Mouse (Mus musculus) myocyte (in vitro differentiated cells): ENCODE measurements around the gene Gm45261.

Experiments used
- MAX ChIP-seq: IDR thresholded peaks from one replicate; pipeline ENCODE4 v1.6.1; 2011; ENCODE audit warnings: low read depth, mild to moderate bottlenecking, control low read depth
- MYOG ChIP-seq, 3 experiments: IDR thresholded peaks; one replicate each; pipeline ENCODE4 v1.6.1; 2011; ENCODE audit warnings: control low read depth in 2 of 3, low read depth in 2 of 3, mild to moderate bottlenecking in 2 of 3; ENCODE audit not compliant: insufficient read length in 2 of 3, control insufficient read depth in 1 of 3, insufficient read depth in 1 of 3
- POLR2A ChIP-seq: IDR thresholded peaks from one replicate; pipeline ENCODE4 v1.6.1; 2011; ENCODE audit warnings: low read depth, mild to moderate bottlenecking, control low read depth, moderate library complexity; ENCODE audit not compliant: insufficient read length
- POLR2AphosphoS2 ChIP-seq: IDR thresholded peaks from one replicate; pipeline ENCODE4 v1.6.1; 2011; ENCODE audit warnings: low read depth, control low read depth; ENCODE audit not compliant: insufficient read length
- TCF3 ChIP-seq: IDR thresholded peaks from one replicate; pipeline ENCODE4 v1.6.1; 2011; ENCODE audit warnings: low read depth, control low read depth; ENCODE audit not compliant: insufficient read length
- USF1 ChIP-seq: IDR thresholded peaks from one replicate; pipeline ENCODE4 v1.6.1; 2011; ENCODE audit warnings: low read depth, mild to moderate bottlenecking, control low read depth, moderate library complexity

GRCm38 (mm10) chr1:80438506-80438905 is 22.7 kb downstream of the Gm45261 start:
- TF ChIP-seq POLR2A, result no peak
- no peak for TF ChIP-seq TCF3
- TF ChIP-seq POLR2AphosphoS2, result no peak
- TF ChIP-seq MYOG (IDR thresholded peaks at IDR 0.05; ENCODE audit: control insufficient read depth in 1 of 3, insufficient read depth in 1 of 3, insufficient read length in 2 of 3, low read depth in 2 of 3), result no peak
- no peak for TF ChIP-seq USF1
- TF ChIP-seq MAX, result no peak
